Mouse (Mus musculus) splenic B cell, adult 2 months (primary cell): ENCODE data around the gene Wnt10a.
"Not testable (repeated sequence)": the region's sequence is repeated elsewhere in the genome, so short reads cannot be mapped to it uniquely, and the experiment has no call there.

Source experiments
- DNase-seq: peaks from one replicate; pipeline ENCODE4 v3.0.0-alpha.2; 2011; ENCODE audit warnings: low read depth, low spot score
- H3K27me3 ChIP-seq: 2 replicates; pipeline ENCODE4 v1.6.1; 2012; ENCODE audit warnings: mild to moderate bottlenecking, low read length, moderate library complexity, mixed read lengths; ENCODE audit not compliant: control insufficient read depth, poor library complexity, insufficient read depth, severe bottlenecking
- H3K36me3 ChIP-seq: 2 replicates; pipeline ENCODE4 v1.6.1; 2012; ENCODE audit warnings: mild to moderate bottlenecking, low read length, moderate library complexity, mixed read lengths; ENCODE audit not compliant: control insufficient read depth, poor library complexity, insufficient read depth, severe bottlenecking

Wnt10a gene

GRCm38 (mm10) chr1:74797459-74797858, 6.1 kb downstream of the Wnt10a start:
- Histone ChIP-seq H3K27me3 (peaks cover 2% of the 10 kb centered on the region; the same call in 1 of the 2 replicates), H3K36me3 (no peaks in the 10 kb centered on the region)
- DNase-seq = no peak

GRCm38 (mm10) chr1:74800424-74800888, 9.1 kb downstream of the Wnt10a start:
- Histone ChIP-seq H3K27me3 (peaks cover 2% of the 10 kb centered on the region; the same call in 1 of the 2 replicates), H3K36me3 (no peaks in the 10 kb centered on the region)
- peak; percentile 74 for DNase-seq

DNA sequence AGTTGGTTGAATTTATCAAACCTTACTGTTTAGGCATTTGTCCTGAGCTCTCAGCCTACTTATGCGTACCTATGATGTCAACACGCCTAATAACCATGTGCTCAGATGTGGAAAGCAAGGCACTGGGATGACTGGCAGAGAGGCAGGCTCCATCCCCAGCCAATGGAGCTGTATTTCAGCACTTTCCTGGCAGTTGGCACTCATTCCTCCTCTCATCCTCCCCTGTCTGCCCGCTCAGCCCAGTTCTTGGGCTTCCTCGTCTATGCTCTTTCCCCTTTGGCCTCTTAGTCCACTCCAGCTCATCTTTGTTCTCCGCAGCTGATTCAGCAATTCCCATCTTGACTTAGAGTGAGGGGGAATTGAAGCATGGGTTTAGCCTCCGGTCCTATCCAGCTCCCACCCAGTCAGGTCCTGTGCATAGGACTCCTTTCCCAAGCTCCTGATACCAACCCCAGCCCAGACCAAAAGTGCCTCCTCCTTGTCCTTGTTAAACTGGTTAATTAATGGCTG, 10.4 kb downstream of the Wnt10a start:
- DNase-seq = no peak
- Histone ChIP-seq H3K27me3 (peaks cover 2% of the 10 kb centered on the region; the same call in 1 of the 2 replicates), H3K36me3 (no peaks in the 10 kb centered on the region)

DNA sequence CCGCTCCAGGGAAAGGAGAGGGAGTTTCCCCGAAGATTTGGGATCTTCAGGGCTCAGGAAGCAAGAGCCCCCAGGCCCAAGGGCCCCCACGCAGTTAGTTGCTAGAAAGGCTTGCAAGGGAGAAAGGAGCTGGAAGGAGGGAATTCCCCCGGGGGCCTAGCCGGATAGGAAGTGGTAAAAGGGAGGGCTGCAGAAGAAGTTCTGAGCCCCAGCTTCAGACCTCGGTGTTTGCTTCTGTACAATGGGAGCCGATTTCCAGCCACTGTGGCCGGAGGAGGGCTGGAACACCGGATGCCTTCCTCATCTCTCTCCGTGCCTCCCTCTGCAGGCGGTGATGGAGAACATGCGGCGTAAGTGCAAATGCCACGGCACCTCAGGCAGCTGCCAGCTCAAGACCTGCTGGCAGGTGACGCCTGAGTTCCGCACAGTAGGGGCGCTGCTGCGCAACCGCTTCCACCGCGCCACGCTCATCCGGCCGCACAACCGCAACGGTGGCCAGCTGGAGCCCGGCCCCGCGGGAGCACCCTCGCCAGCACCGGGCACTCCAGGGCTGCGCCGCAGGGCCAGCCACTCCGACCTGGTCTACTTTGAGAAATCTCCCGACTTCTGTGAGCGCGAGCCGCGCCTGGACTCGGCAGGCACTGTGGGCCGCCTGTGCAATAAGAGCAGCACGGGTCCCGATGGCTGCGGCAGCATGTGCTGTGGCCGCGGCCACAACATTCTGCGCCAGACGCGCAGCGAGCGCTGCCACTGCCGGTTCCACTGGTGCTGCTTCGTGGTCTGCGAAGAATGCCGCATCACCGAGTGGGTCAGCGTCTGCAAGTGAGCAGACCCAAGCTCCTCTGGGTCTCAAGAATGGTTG, 11.7 kb downstream of the Wnt10a start:
- H3K27me3 ChIP-seq = peaks cover 2% of the 10 kb centered on the region; the same call in 1 of the 2 replicates
- H3K36me3 ChIP-seq = no peaks in the 10 kb centered on the region
- DNase-seq = peak; percentile 84

- Histone ChIP-seq H3K36me3 (no peaks in the 10 kb centered on the region), H3K27me3 (peaks cover 2% of the 10 kb centered on the region; the same call in 1 of the 2 replicates)
- DNase-seq = no peak
Observed at GRCm38 (mm10) chr1:74804211-74804870, 13.0 kb downstream of the Wnt10a start.

DNA sequence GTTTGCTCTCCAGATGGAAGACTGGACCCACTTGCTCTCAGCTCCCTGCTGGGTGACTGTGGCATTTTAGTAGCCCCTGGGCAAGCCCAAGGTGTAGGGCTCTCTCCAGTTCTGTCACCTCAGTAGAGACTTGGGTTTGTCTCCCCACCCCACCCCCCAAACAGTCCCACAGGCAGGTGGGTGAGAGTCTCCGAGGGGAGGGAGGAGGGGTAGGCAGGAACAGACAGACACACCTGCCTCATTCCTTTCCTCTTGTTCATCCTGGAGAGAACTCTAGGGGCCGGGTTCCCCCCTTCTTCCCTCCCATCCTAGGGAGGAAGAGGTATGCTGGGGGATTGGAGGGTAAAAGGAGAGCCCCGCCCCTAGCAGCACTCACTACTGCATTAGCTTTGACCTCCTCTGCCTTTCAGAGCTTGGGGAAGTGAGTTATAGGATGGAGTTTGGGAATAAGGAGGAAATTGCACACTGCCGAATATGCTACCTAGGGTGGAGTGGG, 14.1 kb downstream of the Wnt10a start:
- no peak for DNase-seq
- H3K27me3 ChIP-seq = peaks cover 2% of the 10 kb centered on the region; the same call in 1 of the 2 replicates
- no peaks in the 10 kb centered on the region for H3K36me3 ChIP-seq

DNA sequence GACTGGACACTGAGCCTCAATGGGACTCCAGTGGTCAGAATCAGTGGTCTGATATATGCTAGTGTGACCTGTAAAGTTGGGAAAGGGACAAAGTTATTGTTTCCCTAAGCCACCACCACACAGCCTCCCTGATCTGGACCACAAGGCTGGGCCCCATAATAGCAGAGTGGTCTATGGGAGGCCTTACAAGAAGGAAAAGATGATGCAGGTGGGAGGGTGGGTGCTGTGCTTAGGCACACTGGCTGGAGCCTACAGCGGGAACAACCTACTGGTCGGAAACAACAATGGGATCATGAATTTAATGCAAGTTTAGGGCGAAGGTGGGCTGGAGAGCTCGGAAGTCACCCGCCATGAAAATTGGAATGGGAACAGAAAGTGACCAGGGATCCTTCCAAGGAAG, 14.5 kb downstream of the Wnt10a start:
- Histone ChIP-seq H3K36me3 (no peaks in the 10 kb centered on the region), H3K27me3 (peaks cover 2% of the 10 kb centered on the region; the same call in 1 of the 2 replicates)
- no peak for DNase-seq

- peaks cover 2% of the 10 kb centered on the region; the same call in 1 of the 2 replicates for H3K27me3 ChIP-seq
- H3K36me3 ChIP-seq = no peaks in the 10 kb centered on the region
- peak; percentile 81 for DNase-seq
Observed at GRCm38 (mm10) chr1:74806360-74807311, 15.3 kb downstream of the Wnt10a start.

DNA sequence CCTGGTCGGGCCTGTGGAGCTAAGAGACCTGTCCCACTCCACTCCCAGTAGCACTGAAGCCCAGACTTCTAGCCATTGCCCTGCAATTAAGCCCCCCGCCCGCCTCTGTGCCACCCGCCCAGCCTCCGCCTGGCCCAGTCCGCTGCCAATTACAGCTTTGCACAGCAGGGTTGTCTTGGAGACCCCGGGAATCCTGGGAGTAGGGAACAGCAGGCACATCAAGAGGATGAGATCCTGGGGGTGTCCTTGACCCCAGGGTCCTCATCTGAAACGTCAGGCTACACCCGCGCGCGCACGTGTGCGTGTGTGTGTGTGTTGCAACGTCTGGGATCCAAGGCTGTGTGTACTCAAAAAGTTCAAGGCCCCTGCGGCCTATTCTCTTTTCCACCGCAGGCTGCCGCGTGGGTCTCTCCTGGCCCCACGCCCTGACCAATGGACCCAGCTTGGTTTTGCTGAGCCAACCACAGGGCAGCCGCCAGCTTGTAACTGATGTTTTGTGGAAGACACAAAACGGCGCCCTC, 16.3 kb downstream of the Wnt10a start:
- DNase-seq = no peak
- H3K27me3 ChIP-seq = no peaks in the 10 kb centered on the region; the same call in 1 of the 2 replicates
- no peaks in the 10 kb centered on the region for H3K36me3 ChIP-seq

DNA sequence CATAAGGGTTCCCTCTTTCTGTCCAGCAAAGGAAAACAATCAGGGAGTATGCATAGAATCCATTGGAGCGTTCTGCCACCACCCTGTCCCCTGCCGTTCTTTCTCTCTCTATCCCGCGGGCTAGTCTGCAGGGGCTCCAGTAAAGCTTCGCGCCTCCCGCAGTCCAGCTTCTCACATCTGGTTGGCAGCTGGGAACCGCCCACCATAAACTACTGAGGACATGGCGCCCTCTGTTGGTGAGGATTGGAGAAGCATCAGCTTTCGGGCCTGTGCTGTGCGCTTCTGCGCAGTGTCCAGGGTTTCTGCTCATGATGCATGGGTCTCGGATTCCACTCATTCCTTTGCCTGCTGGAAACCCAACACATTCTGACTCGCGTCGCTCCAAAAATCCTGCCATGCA, 16.8 kb downstream of the Wnt10a start:
- no peaks in the 10 kb centered on the region; the same call in 1 of the 2 replicates for H3K27me3 ChIP-seq
- peak; percentile 93 for DNase-seq
- no peaks in the 10 kb centered on the region for H3K36me3 ChIP-seq

DNA sequence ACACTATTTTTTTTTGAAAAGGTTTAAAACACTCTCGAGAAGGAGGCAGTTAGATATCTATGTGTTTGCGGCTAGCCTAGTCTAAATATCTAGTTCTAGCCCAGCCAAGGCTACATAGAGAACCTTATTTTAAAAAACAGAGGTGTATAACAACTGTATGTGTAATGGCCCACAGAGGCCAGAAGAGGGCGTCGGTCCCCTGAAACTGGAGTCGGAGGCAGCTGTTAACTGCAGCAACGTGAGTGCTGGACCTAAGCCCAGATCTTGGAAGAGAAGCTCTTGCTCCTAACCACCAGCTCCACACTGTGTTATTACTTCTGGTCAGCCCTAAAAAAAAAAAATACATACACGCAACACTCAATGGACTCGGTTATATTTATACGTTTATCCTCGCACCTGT, 17.7 kb downstream of the Wnt10a start:
- DNase-seq = no peak
- Histone ChIP-seq H3K36me3 (no peaks in the 10 kb centered on the region), H3K27me3 (no peaks in the 10 kb centered on the region; the same call in 1 of the 2 replicates)

DNA sequence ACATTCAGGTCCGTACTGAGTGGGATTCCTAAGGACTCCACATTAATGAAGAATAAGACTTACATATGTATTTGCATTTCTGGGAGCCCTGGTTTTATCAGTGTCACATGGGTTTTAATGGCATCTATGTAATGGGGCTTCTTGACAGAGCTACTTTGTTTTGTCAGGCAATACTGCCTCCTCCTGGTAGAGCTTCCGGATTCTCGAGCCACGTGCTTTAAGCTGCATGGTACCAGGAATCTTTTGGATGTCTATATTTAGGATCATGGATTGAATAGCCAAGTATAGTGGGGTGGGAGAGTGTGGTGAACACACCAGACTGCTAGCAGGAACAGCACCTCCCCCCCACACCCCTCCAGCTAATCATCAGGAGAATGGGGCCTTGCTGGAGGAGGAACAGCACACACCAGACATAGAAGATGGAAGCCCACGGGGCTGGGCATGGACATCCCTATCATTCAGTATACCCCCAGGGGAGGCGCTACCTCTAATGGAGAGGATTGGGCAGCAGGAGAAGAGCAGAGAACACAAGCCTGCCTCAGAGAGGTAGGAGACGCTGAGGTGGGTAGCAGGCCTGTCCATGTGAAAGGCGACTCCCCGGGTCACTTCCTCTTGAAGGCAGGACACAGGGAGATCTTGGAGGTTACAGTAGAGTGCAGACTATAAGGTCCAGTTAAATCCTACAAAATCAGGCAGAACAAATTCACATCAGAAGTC, 23.8 kb downstream of the Wnt10a start:
- Histone ChIP-seq H3K27me3 (no peaks in the 10 kb centered on the region; the same call in 1 of the 2 replicates), H3K36me3 (no peaks in the 10 kb centered on the region)
- peak; percentile 35 for DNase-seq

DNA sequence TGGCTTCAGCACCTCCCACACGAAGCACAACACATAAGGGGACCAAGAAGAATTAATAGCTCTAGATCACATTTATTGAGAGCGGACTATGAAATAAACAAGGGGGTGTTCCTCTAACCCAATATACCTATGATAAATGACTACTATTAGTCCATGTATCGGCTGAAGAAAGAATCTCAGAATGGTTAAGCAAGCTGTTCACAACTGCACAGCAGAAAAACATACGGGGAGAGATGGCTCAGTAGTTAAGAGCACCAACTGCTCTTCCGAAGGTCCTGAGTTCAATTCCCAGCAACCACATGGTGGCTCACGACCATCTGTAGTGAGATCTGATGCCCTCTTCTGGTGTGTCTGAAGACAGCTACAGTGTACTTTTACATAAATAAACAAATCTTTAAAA, 24.6 kb downstream of the Wnt10a start:
- not testable (repeated sequence) for H3K27me3 ChIP-seq, H3K36me3 ChIP-seq, DNase-seq
